Mouse (Mus musculus): Measurements from ENCODE around the gene Rab3b. TPM values are rescaled to one million over a fixed set of nuclear protein-coding genes. Genes with fewer than 3 reads are reported as not detected.

Gene Rab3b
- polyA plus RNA-seq, 1 experiment from 2014 or later = 9.8 TPM

GRCm38 (mm10) chr4:108883815-108884214, 5.0 kb downstream of the Rab3b start:
- Histone ChIP-seq H3K27ac (ENCODE audit: low read length) (no peak overlapping the region), H3K4me3 (ENCODE audit: low read length) (no peak overlapping the region), H3K9me3 (ENCODE audit: control insufficient read depth, low read length) (no peaks in the 10 kb centered on the region), H3K9ac (ENCODE audit: low read depth, low read length) (no peak overlapping the region), H3K27me3 (replicated peaks; ENCODE audit: control insufficient read depth, insufficient read depth, low read length) (no peaks in the 10 kb centered on the region), H3K4me2 (ENCODE audit: low read depth, low read length) (no peak overlapping the region), H3K36me3 (ENCODE audit: control insufficient read depth, insufficient read depth, low read length) (no peaks in the 10 kb centered on the region), H3K4me1 (ENCODE audit: control insufficient read depth, insufficient read depth, low read length) (peaks cover 7% of the 10 kb centered on the region; the same call in 1 of the 2 replicates)
- ATAC-seq = no peak
- WGBS = 61% methylated on average over 13 of the region's 13 CpGs

- ATAC-seq = no peak
- Histone ChIP-seq H3K9me3 (ENCODE audit: control insufficient read depth, low read length) (no peaks in the 10 kb centered on the region), H3K4me2 (ENCODE audit: low read depth, low read length) (no peak overlapping the region), H3K4me1 (ENCODE audit: control insufficient read depth, insufficient read depth, low read length) (no peaks in the 10 kb centered on the region), H3K36me3 (ENCODE audit: control insufficient read depth, insufficient read depth, low read length) (no peaks in the 10 kb centered on the region), H3K27ac (ENCODE audit: low read length) (no peak overlapping the region), H3K27me3 (replicated peaks; ENCODE audit: control insufficient read depth, insufficient read depth, low read length) (no peaks in the 10 kb centered on the region), H3K9ac (ENCODE audit: low read depth, low read length) (no peak overlapping the region), H3K4me3 (ENCODE audit: low read length) (no peak overlapping the region)
- 62% methylated on average over 4 of the region's 4 CpGs for WGBS
These were observed 8.6 kb downstream of the Rab3b start for GRCm38 (mm10) chr4:108887456-108887855.

- H3K9ac ChIP-seq (ENCODE audit: low read depth, low read length) = no peak overlapping the region
- no peak overlapping the region for H3K4me3 ChIP-seq (ENCODE audit: low read length)
- H3K27ac ChIP-seq (ENCODE audit: low read length) = no peak overlapping the region
- H3K36me3 ChIP-seq (ENCODE audit: control insufficient read depth, insufficient read depth, low read length) = no peaks in the 10 kb centered on the region
- no peaks in the 10 kb centered on the region for H3K9me3 ChIP-seq (ENCODE audit: control insufficient read depth, low read length)
- 90% methylated on average over 6 of the region's 6 CpGs for WGBS
- no peaks in the 10 kb centered on the region for H3K4me1 ChIP-seq (ENCODE audit: control insufficient read depth, insufficient read depth, low read length)
- H3K27me3 ChIP-seq (replicated peaks; ENCODE audit: control insufficient read depth, insufficient read depth, low read length) = no peaks in the 10 kb centered on the region
- H3K4me2 ChIP-seq (ENCODE audit: low read depth, low read length) = no peak overlapping the region
- no peak for ATAC-seq
These were observed 12.0 kb downstream of the Rab3b start for GRCm38 (mm10) chr4:108890876-108891275.

GRCm38 (mm10) chr4:108900421-108900820, 21.6 kb downstream of the Rab3b start:
- H3K27ac ChIP-seq (ENCODE audit: low read length) = no peak overlapping the region
- H3K4me3 ChIP-seq (ENCODE audit: low read length) = no peak overlapping the region
- 79% methylated on average over 7 of the region's 7 CpGs for WGBS
- no peak overlapping the region for H3K4me2 ChIP-seq (ENCODE audit: low read depth, low read length)
- no peaks in the 10 kb centered on the region for H3K4me1 ChIP-seq (ENCODE audit: control insufficient read depth, insufficient read depth, low read length)
- H3K9me3 ChIP-seq (ENCODE audit: control insufficient read depth, low read length) = no peaks in the 10 kb centered on the region
- H3K27me3 ChIP-seq (replicated peaks; ENCODE audit: control insufficient read depth, insufficient read depth, low read length) = no peaks in the 10 kb centered on the region
- no peak for ATAC-seq
- H3K9ac ChIP-seq (ENCODE audit: low read depth, low read length) = no peak overlapping the region
- no peaks in the 10 kb centered on the region for H3K36me3 ChIP-seq (ENCODE audit: control insufficient read depth, insufficient read depth, low read length)

GRCm38 (mm10) chr4:108902886-108903285, 24.0 kb downstream of the Rab3b start:
- Histone ChIP-seq H3K9me3 (ENCODE audit: control insufficient read depth, low read length) (no peaks in the 10 kb centered on the region), H3K27ac (ENCODE audit: low read length) (no peak overlapping the region), H3K36me3 (ENCODE audit: control insufficient read depth, insufficient read depth, low read length) (no peaks in the 10 kb centered on the region), H3K4me3 (ENCODE audit: low read length) (no peak overlapping the region), H3K9ac (ENCODE audit: low read depth, low read length) (no peak overlapping the region), H3K4me2 (ENCODE audit: low read depth, low read length) (no peak overlapping the region), H3K4me1 (ENCODE audit: control insufficient read depth, insufficient read depth, low read length) (peaks cover 11% of the 10 kb centered on the region; the same call in 1 of the 2 replicates), H3K27me3 (replicated peaks; ENCODE audit: control insufficient read depth, insufficient read depth, low read length) (no peaks in the 10 kb centered on the region)
- 89% methylated on average over 9 of the region's 9 CpGs for WGBS
- ATAC-seq = no peak

GRCm38 (mm10) chr4:108903346-108903745, 24.5 kb downstream of the Rab3b start:
- WGBS = 92% methylated on average over 9 of the region's 9 CpGs
- Histone ChIP-seq H3K4me1 (ENCODE audit: control insufficient read depth, insufficient read depth, low read length) (peaks cover 11% of the 10 kb centered on the region; the same call in 1 of the 2 replicates), H3K36me3 (ENCODE audit: control insufficient read depth, insufficient read depth, low read length) (no peaks in the 10 kb centered on the region), H3K4me2 (ENCODE audit: low read depth, low read length) (no peak overlapping the region), H3K9ac (ENCODE audit: low read depth, low read length) (no peak overlapping the region), H3K9me3 (ENCODE audit: control insufficient read depth, low read length) (no peaks in the 10 kb centered on the region), H3K27ac (ENCODE audit: low read length) (no peak overlapping the region), H3K4me3 (ENCODE audit: low read length) (no peak overlapping the region), H3K27me3 (replicated peaks; ENCODE audit: control insufficient read depth, insufficient read depth, low read length) (no peaks in the 10 kb centered on the region)
- ATAC-seq = no peak

- Histone ChIP-seq H3K27me3 (replicated peaks; ENCODE audit: control insufficient read depth, insufficient read depth, low read length) (no peaks in the 10 kb centered on the region), H3K9ac (ENCODE audit: low read depth, low read length) (no peak overlapping the region), H3K4me3 (ENCODE audit: low read length) (no peak overlapping the region), H3K9me3 (ENCODE audit: control insufficient read depth, low read length) (no peaks in the 10 kb centered on the region), H3K4me2 (ENCODE audit: low read depth, low read length) (no peak overlapping the region), H3K4me1 (ENCODE audit: control insufficient read depth, insufficient read depth, low read length) (peaks cover 11% of the 10 kb centered on the region; the same call in 1 of the 2 replicates), H3K27ac (ENCODE audit: low read length) (no peak overlapping the region), H3K36me3 (ENCODE audit: control insufficient read depth, insufficient read depth, low read length) (no peaks in the 10 kb centered on the region)
- ATAC-seq = no peak
- 64% methylated on average over 6 of the region's 6 CpGs for WGBS
These were observed 25.2 kb downstream of the Rab3b start for GRCm38 (mm10) chr4:108904076-108904475.

GRCm38 (mm10) chr4:108904790-108905189, 25.9 kb downstream of the Rab3b start:
- Histone ChIP-seq H3K27ac (ENCODE audit: low read length) (no peak overlapping the region), H3K4me2 (ENCODE audit: low read depth, low read length) (no peak overlapping the region), H3K36me3 (ENCODE audit: control insufficient read depth, insufficient read depth, low read length) (no peaks in the 10 kb centered on the region), H3K9me3 (ENCODE audit: control insufficient read depth, low read length) (no peaks in the 10 kb centered on the region), H3K27me3 (replicated peaks; ENCODE audit: control insufficient read depth, insufficient read depth, low read length) (no peaks in the 10 kb centered on the region), H3K4me1 (ENCODE audit: control insufficient read depth, insufficient read depth, low read length) (peaks cover 14% of the 10 kb centered on the region; the same call in 1 of the 2 replicates), H3K4me3 (ENCODE audit: low read length) (no peak overlapping the region), H3K9ac (ENCODE audit: low read depth, low read length) (no peak overlapping the region)
- ATAC-seq = no peak
- WGBS = 88% methylated on average over 10 of the region's 10 CpGs

GRCm38 (mm10) chr4:108905859-108906258, 27.0 kb downstream of the Rab3b start:
- WGBS = 16% methylated on average over 6 of the region's 6 CpGs
- no peak for ATAC-seq

GRCm38 (mm10) chr4:108907475-108907874, 28.6 kb downstream of the Rab3b start:
- H3K27ac ChIP-seq (ENCODE audit: low read length) = peak overlapping the region; percentile 23; the same call in 1 of the 2 replicates

More at GRCm38 (mm10) chr4:108905859-108906258, 27.0 kb downstream of the Rab3b start:
- no peak overlapping the region for H3K9ac ChIP-seq (ENCODE audit: low read depth, low read length)
- peaks cover 16% of the 10 kb centered on the region; the same call in 1 of the 2 replicates for H3K4me1 ChIP-seq (ENCODE audit: control insufficient read depth, insufficient read depth, low read length)
- no peak overlapping the region for H3K27ac ChIP-seq (ENCODE audit: low read length)
- H3K9me3 ChIP-seq (ENCODE audit: control insufficient read depth, low read length) = no peaks in the 10 kb centered on the region
- no peaks in the 10 kb centered on the region for H3K36me3 ChIP-seq (ENCODE audit: control insufficient read depth, insufficient read depth, low read length)
- H3K4me3 ChIP-seq (ENCODE audit: low read length) = no peak overlapping the region
- H3K4me2 ChIP-seq (ENCODE audit: low read depth, low read length) = no peak overlapping the region
- H3K27me3 ChIP-seq (replicated peaks; ENCODE audit: control insufficient read depth, insufficient read depth, low read length) = no peaks in the 10 kb centered on the region

More at GRCm38 (mm10) chr4:108907475-108907874, 28.6 kb downstream of the Rab3b start:
- peak; percentile 92 for ATAC-seq
- Histone ChIP-seq H3K27me3 (replicated peaks; ENCODE audit: control insufficient read depth, insufficient read depth, low read length) (no peaks in the 10 kb centered on the region), H3K36me3 (ENCODE audit: control insufficient read depth, insufficient read depth, low read length) (no peaks in the 10 kb centered on the region), H3K9ac (ENCODE audit: low read depth, low read length) (no peak overlapping the region), H3K4me1 (ENCODE audit: control insufficient read depth, insufficient read depth, low read length) (peaks cover 16% of the 10 kb centered on the region; the same call in 1 of the 2 replicates), H3K4me2 (ENCODE audit: low read depth, low read length) (no peak overlapping the region), H3K4me3 (ENCODE audit: low read length) (no peak overlapping the region), H3K9me3 (ENCODE audit: control insufficient read depth, low read length) (no peaks in the 10 kb centered on the region)

Measured in intestine, embryonic 16.5 days (tissue).